Mouse (Mus musculus) large intestine, adult 2 months (tissue): ENCODE results near the gene Zfpl1. TPM values are rescaled to one million over a fixed set of nuclear protein-coding genes. Genes with fewer than 3 reads are reported as not detected.

ENCODE experiments used
- DNase-seq: peaks from one replicate; pipeline ENCODE4 v3.0.0-alpha.2; 2012; ENCODE audit warnings: low read depth, low spot score
- WGBS: fragments of 180-500 bp; shearing (Covaris S2); methylation state at CpG from one replicate; pipeline ENCODE4 v1.1.7; 2018; 5-methylcytosine and 5-hydroxymethylcytosine counted together
- polyA plus RNA-seq: library from polyadenylated mRNA; depleted of rRNA; stranded (reverse); fragments of >200 nt; gene quantifications from 2 replicates; pipeline ENCODE4 v1.2.3, GENCODE M21; 2012; rRNA removed

The Zfpl1 gene
- polyA plus RNA-seq, 1 experiment = 79.9 TPM

DNA sequence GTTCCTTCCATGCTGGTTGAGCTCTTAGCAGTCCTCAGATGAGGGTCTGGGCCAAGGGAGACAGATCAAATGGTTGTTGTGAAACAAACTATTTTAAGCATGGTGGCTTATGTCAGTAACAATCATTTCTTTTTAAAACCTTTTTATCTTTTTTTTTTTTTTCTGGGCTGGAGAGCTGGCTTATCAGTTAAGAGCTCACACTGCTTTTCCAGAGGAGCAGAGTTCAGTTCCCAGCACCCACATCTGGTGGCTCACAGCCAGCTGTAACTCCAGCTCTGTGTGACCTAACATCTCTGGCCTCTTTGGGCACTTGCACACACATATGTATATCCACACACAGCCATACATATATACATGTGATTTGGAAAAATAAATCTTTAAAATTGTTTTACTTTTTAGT is 47.1 kb downstream of the Zfpl1 start:
- DNase-seq = no peak

DNA sequence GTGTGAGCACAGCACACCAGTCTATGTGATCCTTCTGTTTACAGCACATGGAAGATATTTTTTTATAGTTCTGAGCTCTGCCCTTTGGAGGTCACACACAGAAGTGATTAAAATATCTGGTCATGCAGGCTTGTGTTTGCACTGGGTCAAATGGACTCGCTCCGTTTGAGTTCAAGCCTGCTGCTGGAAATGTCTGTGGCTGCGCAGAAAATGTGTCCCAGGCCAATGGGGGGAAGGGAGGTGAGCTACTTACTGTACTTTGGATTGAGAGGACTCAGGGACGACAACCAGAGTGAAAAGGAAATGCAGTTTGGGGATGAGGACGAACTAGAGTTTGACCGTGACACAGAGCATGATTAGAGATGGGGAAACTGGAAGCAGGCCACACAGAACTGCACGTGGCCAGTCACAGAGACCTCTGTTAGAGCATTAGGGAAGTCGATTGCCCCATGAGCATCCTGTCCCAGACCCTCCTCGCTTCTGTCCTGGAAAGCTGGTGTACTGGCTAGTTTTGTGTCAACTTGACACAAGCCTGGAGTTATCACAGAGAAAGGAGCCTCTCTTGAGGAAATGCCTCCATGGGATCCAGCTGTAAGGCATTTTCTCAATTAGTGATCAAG is 48.7 kb downstream of the Zfpl1 start:
- no peak for DNase-seq
- 34% methylated on average over 9 of the region's 9 CpGs for WGBS

Other genes starting within 250 kb of the Zfpl1 start
- 24.6 and 48.3 TPM in 2 replicates for gene Frmd8, start 209.7 kb downstream of the Zfpl1 start, polyA plus RNA-seq
- gene Slc25a45, start 207.1 kb downstream of the Zfpl1 start, polyA plus RNA-seq = 16.0 and 122 TPM in 2 replicates
- gene Tigd3, start 190.8 kb downstream of the Zfpl1 start, polyA plus RNA-seq = 1.1 and 2.1 TPM in 2 replicates
- 69.6 and 84.6 TPM in 2 replicates for gene Dpf2, start 171.9 kb downstream of the Zfpl1 start, polyA plus RNA-seq
- 20.1 and 26.0 TPM in 2 replicates for gene Cdc42ep2, start 160.1 kb downstream of the Zfpl1 start, polyA plus RNA-seq
- gene Pola2, start 120.8 kb downstream of the Zfpl1 start, polyA plus RNA-seq = 44.6 and 56.0 TPM in 2 replicates
- 0.05 TPM in 1 of 2 replicates, not detected in the other for gene Slc22a20, start 98.8 kb downstream of the Zfpl1 start, polyA plus RNA-seq
- 102 and 120 TPM in 2 replicates for gene Capn1, start 69.1 kb downstream of the Zfpl1 start, polyA plus RNA-seq
- 76.7 and 86.7 TPM in 2 replicates for gene Syvn1, start 38.4 kb downstream of the Zfpl1 start, polyA plus RNA-seq
- 25.2 and 26.8 TPM in 2 replicates for gene Mrpl49, start 27.2 kb downstream of the Zfpl1 start, polyA plus RNA-seq
- gene Fau, start 27.1 kb downstream of the Zfpl1 start, polyA plus RNA-seq = 1,267 and 1,718 TPM in 2 replicates
- gene Znhit2, start 23.8 kb downstream of the Zfpl1 start, polyA plus RNA-seq = 34.9 and 42.3 TPM in 2 replicates
- 66.0 and 68.4 TPM in 2 replicates for gene Tm7sf2, start 16.6 kb downstream of the Zfpl1 start, polyA plus RNA-seq
- 77.1 and 79.7 TPM in 2 replicates for gene Vps51, start 7.7 kb downstream of the Zfpl1 start, polyA plus RNA-seq
- gene Tmem262, start 4.9 kb downstream of the Zfpl1 start, polyA plus RNA-seq = 0.37 and 0.38 TPM in 2 replicates
- 0.50 TPM in 1 of 2 replicates, not detected in the other for gene Gm28374, start 2.7 kb downstream of the Zfpl1 start, polyA plus RNA-seq
- gene Cdca5, start within 50 bp of the Zfpl1 start, polyA plus RNA-seq = 11.6 and 15.7 TPM in 2 replicates
- 0.15 TPM in 1 of 2 replicates, not detected in the other for gene AC131692.1, start 9.5 kb upstream of the Zfpl1 start, polyA plus RNA-seq
- gene Naaladl1, start 20.8 kb upstream of the Zfpl1 start, polyA plus RNA-seq = 1,535 and 1,726 TPM in 2 replicates
- gene Sac3d1, start 33.7 kb upstream of the Zfpl1 start, polyA plus RNA-seq = 21.4 and 24.2 TPM in 2 replicates
- 40.7 and 47.6 TPM in 2 replicates for gene Snx15, start 43.3 kb upstream of the Zfpl1 start, polyA plus RNA-seq
- gene Batf2, start 56.0 kb upstream of the Zfpl1 start, polyA plus RNA-seq = 123 and 147 TPM in 2 replicates
- gene Arl2, start 56.6 kb upstream of the Zfpl1 start, polyA plus RNA-seq = 68.6 and 69.0 TPM in 2 replicates
- 1.2 and 1.9 TPM in 2 replicates for gene Majin, start 99.4 kb upstream of the Zfpl1 start, polyA plus RNA-seq
- 0.48 and 0.70 TPM in 2 replicates for gene Gpha2, start 141.4 kb upstream of the Zfpl1 start, polyA plus RNA-seq
- 38.1 and 44.0 TPM in 2 replicates for gene Ppp2r5b, start 150.9 kb upstream of the Zfpl1 start, polyA plus RNA-seq
- gene Atg2a, start 156.7 kb upstream of the Zfpl1 start, polyA plus RNA-seq = 23.3 and 32.0 TPM in 2 replicates
- 142 and 291 TPM in 2 replicates for gene Ehd1, start 191.8 kb upstream of the Zfpl1 start, polyA plus RNA-seq
- gene Cdc42bpg, start 221.5 kb upstream of the Zfpl1 start, polyA plus RNA-seq = 20.7 and 32.6 TPM in 2 replicates